Mouse (Mus musculus): ENCODE results near the gene Tmem223. TPM values are rescaled to one million over a fixed set of nuclear protein-coding genes. Genes with fewer than 3 reads are reported as not detected.

Tmem223 gene
- polyA plus RNA-seq, 1 experiment from 2014 or later: 117 TPM

DNA sequence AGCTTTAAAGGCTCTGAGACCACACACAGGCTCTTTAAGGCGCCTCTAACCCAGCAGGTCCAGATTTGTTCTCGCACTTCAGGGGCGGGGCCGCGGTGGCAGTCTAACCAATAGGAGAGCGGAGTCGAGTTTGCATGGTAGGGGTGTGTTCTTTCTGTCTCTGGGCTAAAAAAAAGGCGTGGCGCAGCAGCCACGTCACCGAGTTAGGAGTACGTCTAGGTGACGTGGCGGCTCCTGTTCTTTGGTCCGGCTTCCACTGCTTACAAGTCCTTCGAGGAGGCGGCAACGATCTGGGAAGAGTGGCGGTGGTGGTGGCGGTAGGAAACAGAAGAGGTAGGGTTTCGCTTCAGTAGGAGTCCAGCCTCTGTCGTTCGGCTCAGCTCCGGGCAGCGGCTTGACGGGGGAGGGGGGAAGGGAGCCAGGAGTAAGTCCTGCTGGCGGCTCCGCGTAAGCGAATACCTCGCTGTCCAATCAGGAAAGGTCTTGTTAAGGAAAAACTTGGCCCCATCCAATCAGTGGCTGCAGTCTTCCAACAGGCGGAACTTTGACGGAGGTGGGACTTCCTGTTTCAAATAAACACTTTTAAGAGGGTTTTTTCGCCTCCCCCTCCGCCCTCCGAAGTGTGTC, 29.4 kb upstream of the Tmem223 start, which contains the start of gene Stx5a:
TSS of gene Stx5a (plus strand) at position 171 of the 627 bp plus-strand sequence.
- Histone ChIP-seq H3K27me3 (ENCODE audit: control insufficient read depth, insufficient read depth, low read length) (no peaks in the 10 kb centered on the region), H3K9me3 (ENCODE audit: control insufficient read depth, low read length) (no peaks in the 10 kb centered on the region), H3K4me1 (replicated peaks; ENCODE audit: control insufficient read depth, insufficient read depth) (peaks cover 2% of the 10 kb centered on the region; the same call in 1 of the 2 replicates), H3K36me3 (ENCODE audit: control insufficient read depth, insufficient read depth, low read length) (peaks cover 20% of the 10 kb centered on the region), H3K27ac (replicated peaks) (peak within 1 kb of the TSS; percentile 97), H3K4me3 (ENCODE audit: low read depth, low read length) (peak within 1 kb of the TSS; percentile 94), H3K9ac (ENCODE audit: low read length) (peak within 1 kb of the TSS; percentile 98), H3K4me2 (replicated peaks; ENCODE audit: low read depth) (peak within 1 kb of the TSS; percentile 97)
- ATAC-seq (ENCODE audit: low FRiP score, low TSS enrichment) (peak; percentile 97), DNase-seq (ENCODE audit: low spot score) (peak; percentile 96)
- WGBS: under 1% methylated on average over 35 of the region's 36 CpGs
- peak; percentile 28; the same call in 1 of the 2 replicates for TF ChIP-seq CTCF (IDR thresholded peaks at IDR 0.05; ENCODE audit: low read depth)
- TF ChIP-seq EP300 (optimal IDR thresholded peaks at IDR 0.05): no peak

GRCm38 (mm10) chr19:8742176-8742575, 28.6 kb upstream of the Tmem223 start:
- no peak for ATAC-seq (ENCODE audit: low FRiP score, low TSS enrichment)
- Histone ChIP-seq H3K9ac (ENCODE audit: low read length) (peak overlapping the region; percentile 98), H3K27ac (replicated peaks) (peak overlapping the region; percentile 97), H3K27me3 (ENCODE audit: control insufficient read depth, insufficient read depth, low read length) (no peaks in the 10 kb centered on the region), H3K36me3 (ENCODE audit: control insufficient read depth, insufficient read depth, low read length) (peaks cover 20% of the 10 kb centered on the region), H3K9me3 (ENCODE audit: control insufficient read depth, low read length) (no peaks in the 10 kb centered on the region), H3K4me2 (replicated peaks; ENCODE audit: low read depth) (peak overlapping the region; percentile 97), H3K4me3 (ENCODE audit: low read depth, low read length) (peak overlapping the region; percentile 94), H3K4me1 (replicated peaks; ENCODE audit: control insufficient read depth, insufficient read depth) (peaks cover 2% of the 10 kb centered on the region; the same call in 1 of the 2 replicates)
- WGBS: 8% methylated on average over 14 of the region's 14 CpGs
- TF ChIP-seq EP300 (optimal IDR thresholded peaks at IDR 0.05) (no peak), CTCF (IDR thresholded peaks at IDR 0.05; ENCODE audit: low read depth) (no peak)
- peak; percentile 30 for DNase-seq (ENCODE audit: low spot score)

DNA sequence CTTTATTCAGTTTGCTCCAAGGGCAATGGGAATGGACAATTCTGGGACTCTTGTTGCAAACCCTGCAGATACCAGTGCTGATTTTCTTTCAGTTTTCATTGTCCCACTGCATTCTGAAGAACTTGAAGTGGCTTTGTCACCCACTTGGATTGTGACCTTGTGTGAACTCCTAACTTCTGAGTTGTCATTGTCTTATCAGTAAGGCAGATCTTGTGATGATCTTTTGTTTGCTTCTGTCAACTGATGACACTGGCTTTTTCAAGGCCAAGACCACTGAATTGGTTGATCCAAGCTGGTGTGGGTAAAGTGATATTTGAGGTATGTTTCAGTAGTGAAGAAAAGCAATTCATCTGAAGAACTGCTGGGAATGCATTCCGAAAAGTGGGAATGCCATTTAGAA, 25.4 kb upstream of the Tmem223 start:
- no peaks in the 10 kb centered on the region for H3K27me3 ChIP-seq (ENCODE audit: control insufficient read depth, insufficient read depth, low read length)
- WGBS: 89% methylated on average over 1 of the region's 1 CpGs
- no peak for ATAC-seq (ENCODE audit: low FRiP score, low TSS enrichment)
- H3K9me3 ChIP-seq (ENCODE audit: control insufficient read depth, low read length): no peaks in the 10 kb centered on the region
- peaks cover 2% of the 10 kb centered on the region; the same call in 1 of the 2 replicates for H3K4me1 ChIP-seq (replicated peaks; ENCODE audit: control insufficient read depth, insufficient read depth)
- H3K4me2 ChIP-seq (replicated peaks; ENCODE audit: low read depth): no peak overlapping the region
- no peak for TF ChIP-seq EP300 (optimal IDR thresholded peaks at IDR 0.05)
- TF ChIP-seq CTCF (IDR thresholded peaks at IDR 0.05; ENCODE audit: low read depth): no peak
- H3K9ac ChIP-seq (ENCODE audit: low read length): no peak overlapping the region
- DNase-seq (ENCODE audit: low spot score): no peak
- no peak overlapping the region for H3K27ac ChIP-seq (replicated peaks)
- H3K36me3 ChIP-seq (ENCODE audit: control insufficient read depth, insufficient read depth, low read length): peaks cover 35% of the 10 kb centered on the region
- H3K4me3 ChIP-seq (ENCODE audit: low read depth, low read length): no peak overlapping the region

GRCm38 (mm10) chr19:8747368-8747767, 23.4 kb upstream of the Tmem223 start:
- Histone ChIP-seq H3K4me1 (replicated peaks; ENCODE audit: control insufficient read depth, insufficient read depth) (no peaks in the 10 kb centered on the region; the same call in 1 of the 2 replicates), H3K4me3 (ENCODE audit: low read depth, low read length) (no peak overlapping the region), H3K36me3 (ENCODE audit: control insufficient read depth, insufficient read depth, low read length) (peaks cover 42% of the 10 kb centered on the region), H3K9ac (ENCODE audit: low read length) (no peak overlapping the region), H3K4me2 (replicated peaks; ENCODE audit: low read depth) (no peak overlapping the region), H3K27ac (replicated peaks) (no peak overlapping the region), H3K27me3 (ENCODE audit: control insufficient read depth, insufficient read depth, low read length) (no peaks in the 10 kb centered on the region), H3K9me3 (ENCODE audit: control insufficient read depth, low read length) (no peaks in the 10 kb centered on the region)
- WGBS: 79% methylated on average over 2 of the region's 2 CpGs
- DNase-seq (ENCODE audit: low spot score) (no peak), ATAC-seq (ENCODE audit: low FRiP score, low TSS enrichment) (no peak)
- peak; percentile 67 for TF ChIP-seq CTCF (IDR thresholded peaks at IDR 0.05; ENCODE audit: low read depth)
- TF ChIP-seq EP300 (optimal IDR thresholded peaks at IDR 0.05): no peak

- Histone ChIP-seq H3K4me1 (replicated peaks; ENCODE audit: control insufficient read depth, insufficient read depth) (no peaks in the 10 kb centered on the region), H3K4me2 (replicated peaks; ENCODE audit: low read depth) (no peak overlapping the region), H3K4me3 (ENCODE audit: low read depth, low read length) (no peak overlapping the region), H3K9ac (ENCODE audit: low read length) (no peak overlapping the region), H3K27me3 (ENCODE audit: control insufficient read depth, insufficient read depth, low read length) (no peaks in the 10 kb centered on the region), H3K9me3 (ENCODE audit: control insufficient read depth, low read length) (no peaks in the 10 kb centered on the region), H3K27ac (replicated peaks) (no peak overlapping the region), H3K36me3 (ENCODE audit: control insufficient read depth, insufficient read depth, low read length) (peaks cover 11% of the 10 kb centered on the region; the same call in 1 of the 2 replicates)
- TF ChIP-seq CTCF (IDR thresholded peaks at IDR 0.05; ENCODE audit: low read depth): no peak
- no peak for TF ChIP-seq EP300 (optimal IDR thresholded peaks at IDR 0.05)
- 46% methylated on average over 3 of the region's 3 CpGs for WGBS
- DNase-seq (ENCODE audit: low spot score) (no peak), ATAC-seq (ENCODE audit: low FRiP score, low TSS enrichment) (no peak)
These were observed 15.1 kb upstream of the Tmem223 start for GRCm38 (mm10) chr19:8755652-8756051.
